Mouse (Mus musculus) T-helper 1 cell (primary cell): ENCODE measurements around the gene Olfr1024.

Source experiments
- in situ Hi-C: fragments of 300-600 bp; cut with MboI, MseI; formaldehyde crosslinking; loops from one replicate; pipeline ENCODE4 v1.15.1; 2025; ENCODE audit warnings: high pct_unique_total_duplicates

Gene Olfr1024

GRCm38 (mm10) chr2:85904952-85905351, at the start of gene Olfr1024:
Olfr1024 (minus strand) TSS chr2:85905052.
- in situ Hi-C loops = no loop called here

GRCm38 (mm10) chr2:85950137-85950536, 45.3 kb upstream of the Olfr1024 start, which contains the start of gene Olfr1028:
Olfr1028 (plus strand) TSS chr2:85950437.
- in situ Hi-C loops = no loop called here

DNA sequence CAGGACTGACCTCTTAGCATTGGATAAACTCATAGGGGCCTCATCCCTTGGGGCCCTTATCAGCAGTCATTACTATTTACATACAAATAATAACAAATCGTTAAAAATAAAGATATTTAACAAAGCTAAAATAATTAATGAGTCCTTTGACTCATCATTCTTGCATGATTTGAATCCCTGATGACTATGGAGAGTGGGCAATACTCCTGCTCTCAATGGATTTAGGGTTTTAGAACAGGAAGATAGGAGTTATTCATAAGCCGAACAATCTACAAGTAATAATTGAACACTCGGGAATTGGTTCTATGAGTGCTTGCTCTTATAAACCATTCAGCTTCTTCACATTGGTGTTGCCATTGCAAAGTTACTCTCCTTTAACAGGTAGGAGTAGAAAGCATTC, 16.4 kb upstream of the Olfr1024 start, which contains the start of gene Olfr1026:
Gene Olfr1026 (plus strand): TSS at position 301 of the 400 bp plus-strand sequence.
- in situ Hi-C loops = no loop called here

GRCm38 (mm10) chr2:85914893-85915292, 10.0 kb upstream of the Olfr1024 start, which contains the start of gene Olfr1025-ps1:
Olfr1025-ps1 (plus strand) TSS chr2:85915193.
- in situ Hi-C loops = no loop called here

DNA sequence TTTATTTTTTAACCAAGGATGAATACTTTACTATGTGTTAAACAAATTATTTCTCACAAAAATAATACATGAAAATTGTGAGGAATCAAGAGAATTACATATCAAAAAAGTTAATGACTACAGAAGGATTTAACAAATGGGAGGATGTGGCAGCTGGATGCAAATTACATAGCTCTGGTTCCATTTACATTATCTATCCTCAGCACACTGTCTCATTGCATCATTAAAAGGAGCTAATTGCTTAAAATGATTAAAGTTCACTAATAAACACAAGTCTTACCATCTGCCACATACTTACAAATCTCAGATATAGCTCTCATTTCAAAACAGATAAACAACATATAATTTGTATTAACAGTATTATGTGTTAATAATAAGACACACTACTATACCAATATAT, 8.3 kb upstream of the Olfr1024 start:
- in situ Hi-C loops = no loop called here

GRCm38 (mm10) chr2:85885340-85885739, 19.5 kb downstream of the Olfr1024 start, which contains the start of gene Olfr1023:
Olfr1023 (plus strand) TSS chr2:85885640.
- in situ Hi-C loops = no loop called here

DNA sequence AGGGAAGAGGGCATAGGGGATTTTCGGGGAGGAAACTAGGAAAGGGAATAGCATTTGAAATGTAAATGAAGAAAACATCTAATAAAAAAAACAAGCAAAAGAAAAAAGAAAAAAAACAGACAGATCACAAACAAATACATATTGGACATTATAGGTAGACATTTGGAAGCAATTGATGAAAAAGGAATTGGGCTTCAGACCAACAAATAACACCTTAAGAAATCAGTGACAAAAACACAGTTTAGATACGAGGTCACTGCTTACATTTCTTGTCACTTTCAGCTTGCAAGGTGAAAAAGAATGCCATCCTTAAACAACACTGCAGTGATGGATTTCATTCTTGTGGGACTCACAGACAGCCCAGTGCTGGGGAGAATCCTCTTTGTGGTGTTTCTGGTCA, 36.6 kb downstream of the Olfr1024 start, which contains the start of gene Olfr1022:
Gene Olfr1022 (plus strand): TSS at position 301 of the 400 bp plus-strand sequence.
- in situ Hi-C loops = no loop called here
